Mouse (Mus musculus): ENCODE results near the gene Itk. TPM values are rescaled to one million over a fixed set of nuclear protein-coding genes. Genes with fewer than 3 reads are reported as not detected.
A peak's percentile ranks its signal among the peaks of the same experiment; 100 is the strongest.

The Itk gene
- total RNA-seq, 2 experiments from 2014 or later = 0.13 to 0.23 TPM

- DNase-seq = peak; percentile 63 to 75
Observed at GRCm38 (mm10) chr11:46276778-46277177, 112.5 kb downstream of the Itk start.

- DNase-seq = no peak
Observed at GRCm38 (mm10) chr11:46276168-46276567, 113.1 kb downstream of the Itk start.

GRCm38 (mm10) chr11:46275302-46275701, 114.0 kb downstream of the Itk start:
- peak; percentile 79 to 88 for DNase-seq

Other genes starting within 250 kb of the Itk start
- gene Nipal4, start 223.0 kb downstream of the Itk start, total RNA-seq (2021) = not detected
- gene Fndc9, start 154.0 kb downstream of the Itk start, total RNA-seq (2021) = not detected
- 10 to 100 TPM; 84.0 to 88.8 TPM for gene Cyfip2, start 76.7 kb downstream of the Itk start, total RNA-seq (2021)
- not detected for gene Fam71b, start 7.0 kb upstream of the Itk start, total RNA-seq (2021)
- gene Med7, start 47.4 kb upstream of the Itk start, total RNA-seq (2021) = 10 to 100 TPM; 39.0 to 46.2 TPM
- gene Havcr2, start 65.4 kb upstream of the Itk start, total RNA-seq (2021) = 1 to 10 TPM; 1.7 to 1.9 TPM
- gene Gm12169, start 134.7 kb upstream of the Itk start, total RNA-seq (2021) = not detected
- gene BC053393, start 182.0 kb upstream of the Itk start, total RNA-seq (2021) = not detected
- not detected for gene Dppa1, start 239.7 kb upstream of the Itk start, total RNA-seq (2021)

All from adrenal gland, postnatal 36 days (tissue).